Mouse (Mus musculus): Measurements from ENCODE around the gene Gm17267. TPM values are rescaled to one million over a fixed set of nuclear protein-coding genes. Genes with fewer than 3 reads are reported as not detected.
"Not testable (repeated sequence)": the region's sequence is repeated elsewhere in the genome, so short reads cannot be mapped to it uniquely, and the experiment has no call there.

The Gm17267 gene
- not detected for total RNA-seq (2021)

DNA sequence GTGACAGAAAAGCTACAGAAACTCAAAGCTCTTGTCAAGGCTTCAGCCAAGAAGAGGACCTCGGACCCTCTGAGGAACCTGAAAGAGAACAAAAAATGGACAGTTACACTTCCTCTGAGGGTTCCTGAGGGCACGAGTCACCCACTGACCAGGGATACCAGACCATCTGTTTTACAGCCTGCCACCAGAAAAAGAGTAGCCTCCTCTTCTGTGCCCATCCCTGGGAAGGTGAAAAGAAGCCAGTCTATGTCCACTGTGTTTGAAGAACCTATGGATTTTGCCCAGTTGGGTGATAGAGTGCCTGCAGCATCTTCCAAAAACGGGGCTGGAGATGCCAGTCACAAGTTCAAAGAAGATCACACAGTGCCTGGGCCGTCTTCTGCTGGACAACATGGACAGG is at the start of gene Gm17267:
Gm17267 (plus strand) TSS at position 301 of the 400 bp plus-strand sequence.
- not testable (repeated sequence) for DNase-seq (ENCODE audit: extremely low spot score in 1 of 2, low spot score in 1 of 2)

All from layer of hippocampus, postnatal 25 days (tissue).